Mouse (Mus musculus) testis, adult 2 months (tissue): ENCODE measurements at regions not wholly inside any gene's neighbourhood (a gene's known extent, or its start where the extent isn't known, plus 50 kb on each side); places are given as distances from the start of the nearest gene placed in this dataset.

ENCODE experiments used
- CTCF ChIP-seq: fragments of 200-500 bp; IDR thresholded peaks from 2 replicates; pipeline ENCODE4 v1.5.1; 2012; ENCODE audit warnings: low read depth, mild to moderate bottlenecking, inconsistent platforms, low read length, moderate library complexity; ENCODE audit not compliant: control insufficient read depth, insufficient read depth, insufficient replicate concordance
- POLR2A ChIP-seq: fragments of 200-500 bp; IDR thresholded peaks from 2 replicates; pipeline ENCODE4 v1.6.1; 2012; ENCODE audit warnings: low read depth, mild to moderate bottlenecking, inconsistent platforms, low read length, moderate library complexity; ENCODE audit not compliant: control insufficient read depth

DNA sequence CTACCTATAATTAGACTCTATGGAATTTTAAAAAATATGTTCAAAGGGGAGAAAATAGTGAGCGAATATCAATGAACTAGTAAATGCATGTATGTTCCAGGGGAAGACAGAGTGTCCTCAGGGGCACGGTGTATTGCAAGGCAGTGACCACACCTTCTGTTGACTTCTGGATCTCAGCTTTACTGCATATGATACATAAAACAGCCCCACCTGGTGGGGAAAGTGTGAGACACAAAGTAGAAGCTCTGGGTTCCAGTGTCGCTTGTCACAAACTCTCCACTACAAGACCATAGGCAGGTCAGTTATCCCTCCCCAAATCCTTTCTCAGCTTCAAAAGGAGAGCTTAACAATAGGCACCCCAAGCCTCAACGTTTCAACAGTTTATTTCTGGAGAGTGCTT is 168.8 kb downstream of the Gm11361 start:
- TF ChIP-seq CTCF (no peak), POLR2A (no peak)
